Mouse (Mus musculus): ENCODE data around the gene Wdr41.
A peak's percentile ranks its signal among the peaks of the same experiment; 100 is the strongest.

The Wdr41 gene

GRCm38 (mm10) chr13:94976219-94977186 is at the start of gene Wdr41:
Wdr41 (plus strand) TSS chr13:94976344.
- peak; percentile 80 to 87 for DNase-seq (ENCODE audit: low spot score in 2 of 2)

GRCm38 (mm10) chr13:94928086-94928485 is 48.1 kb upstream of the Wdr41 start:
- no peak for DNase-seq (ENCODE audit: low spot score in 2 of 2)

- DNase-seq (ENCODE audit: low spot score in 2 of 2), result no peak
Measured at GRCm38 (mm10) chr13:94938418-94938817, 37.7 kb upstream of the Wdr41 start.

- DNase-seq (ENCODE audit: low spot score in 2 of 2), result no peak
Measured at GRCm38 (mm10) chr13:94940104-94940503, 36.0 kb upstream of the Wdr41 start.

- DNase-seq (ENCODE audit: low spot score in 2 of 2), result peak; percentile 10 to 52
Measured at GRCm38 (mm10) chr13:94941230-94941629, 34.9 kb upstream of the Wdr41 start.

- no peak for DNase-seq (ENCODE audit: low spot score in 2 of 2)
Measured at GRCm38 (mm10) chr13:94955941-94956340, 20.2 kb upstream of the Wdr41 start.

- no peak for DNase-seq (ENCODE audit: low spot score in 2 of 2)
Measured at GRCm38 (mm10) chr13:94957965-94958364, 18.2 kb upstream of the Wdr41 start.

- DNase-seq (ENCODE audit: low spot score in 2 of 2), result no peak
Measured at GRCm38 (mm10) chr13:94969992-94970553, 6.1 kb upstream of the Wdr41 start.

GRCm38 (mm10) chr13:94975828-94976218 is 321 bp upstream of the Wdr41 start:
- no peak for DNase-seq (ENCODE audit: low spot score in 2 of 2)

GRCm38 (mm10) chr13:94979081-94979480 is 2.9 kb downstream of the Wdr41 start:
- DNase-seq (ENCODE audit: low spot score in 2 of 2), result no peak

GRCm38 (mm10) chr13:94990516-94990915 is 14.4 kb downstream of the Wdr41 start:
- no peak for DNase-seq (ENCODE audit: low spot score in 2 of 2)

- DNase-seq (ENCODE audit: low spot score in 2 of 2), result no peak
Measured at GRCm38 (mm10) chr13:95007281-95007680, 31.1 kb downstream of the Wdr41 start.

GRCm38 (mm10) chr13:95009261-95009660 is 33.1 kb downstream of the Wdr41 start:
- no peak for DNase-seq (ENCODE audit: low spot score in 2 of 2)

GRCm38 (mm10) chr13:95011546-95012257 is 35.6 kb downstream of the Wdr41 start:
- DNase-seq (ENCODE audit: low spot score in 2 of 2), result no peak

- no peak for DNase-seq (ENCODE audit: low spot score in 2 of 2)
Measured at GRCm38 (mm10) chr13:95017278-95017677, 41.1 kb downstream of the Wdr41 start.

- DNase-seq (ENCODE audit: low spot score in 2 of 2), result peak; percentile 53 to 73
Measured at GRCm38 (mm10) chr13:95017916-95018315, 41.8 kb downstream of the Wdr41 start.

- no peak for DNase-seq (ENCODE audit: low spot score in 2 of 2)
Measured at GRCm38 (mm10) chr13:95019345-95019744, 43.2 kb downstream of the Wdr41 start.

GRCm38 (mm10) chr13:95020216-95020615 is 44.1 kb downstream of the Wdr41 start:
- DNase-seq (ENCODE audit: low spot score in 2 of 2), result no peak

- no peak for DNase-seq (ENCODE audit: low spot score in 2 of 2)
Measured at GRCm38 (mm10) chr13:95030828-95031227, 54.7 kb downstream of the Wdr41 start.

GRCm38 (mm10) chr13:95032127-95032831 is 56.1 kb downstream of the Wdr41 start:
- DNase-seq (ENCODE audit: low spot score in 2 of 2), result no peak

GRCm38 (mm10) chr13:95032973-95033372 is 56.8 kb downstream of the Wdr41 start:
- DNase-seq (ENCODE audit: low spot score in 2 of 2), result no peak

GRCm38 (mm10) chr13:95034094-95034493 is 58.0 kb downstream of the Wdr41 start:
- no peak for DNase-seq (ENCODE audit: low spot score in 2 of 2)

All from frontal cortex, postnatal 10 days (tissue).